Mouse (Mus musculus): ENCODE measurements around the gene Gramd4. TPM values are rescaled to one million over a fixed set of nuclear protein-coding genes. Genes with fewer than 3 reads are reported as not detected.

Gene Gramd4
- polyA plus RNA-seq, 1 experiment from 2014 or later, result 12.6 TPM

DNA sequence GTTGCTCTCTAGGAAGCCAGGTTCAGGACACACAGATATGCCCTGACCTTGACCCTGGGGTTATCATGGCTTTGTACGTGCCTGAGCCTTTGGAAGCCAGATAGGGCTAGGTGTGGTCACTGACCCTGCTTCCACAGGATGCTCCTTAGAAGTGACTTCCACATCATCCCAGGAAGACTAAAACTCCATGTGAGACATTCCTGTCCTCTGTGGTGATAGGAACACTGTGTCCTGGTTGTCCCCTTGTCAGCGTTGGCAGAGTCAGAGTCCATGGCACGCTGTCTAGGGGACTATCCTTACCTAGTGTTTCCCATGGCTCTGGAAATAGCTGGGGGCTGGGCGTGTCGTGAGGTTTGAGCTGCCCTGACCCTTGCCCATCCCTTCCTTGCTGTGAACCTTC lies 58.9 kb downstream of the Gramd4 start:
- Histone ChIP-seq H3K9me3 (ENCODE audit: control insufficient read depth, low read length) (no peaks in the 10 kb centered on the region), H3K27me3 (replicated peaks; ENCODE audit: control insufficient read depth, insufficient read depth, low read length) (no peaks in the 10 kb centered on the region), H3K9ac (ENCODE audit: low read depth, low read length) (no peak overlapping the region), H3K4me2 (no peak overlapping the region), H3K4me1 (replicated peaks; ENCODE audit: control insufficient read depth, insufficient read depth, low read length) (peaks cover 34% of the 10 kb centered on the region), H3K27ac (ENCODE audit: low read depth, low read length) (no peak overlapping the region), H3K36me3 (ENCODE audit: control insufficient read depth, insufficient read depth, low read length) (peaks cover 5% of the 10 kb centered on the region; the same call in 1 of the 2 replicates), H3K4me3 (ENCODE audit: low read depth, low read length) (no peak overlapping the region)
- ATAC-seq (replicated peaks; ENCODE audit: low FRiP score), result no peak
- WGBS, result 50% methylated on average over 5 of the region's 5 CpGs
- no peak for DNase-seq (ENCODE audit: low spot score)

DNA sequence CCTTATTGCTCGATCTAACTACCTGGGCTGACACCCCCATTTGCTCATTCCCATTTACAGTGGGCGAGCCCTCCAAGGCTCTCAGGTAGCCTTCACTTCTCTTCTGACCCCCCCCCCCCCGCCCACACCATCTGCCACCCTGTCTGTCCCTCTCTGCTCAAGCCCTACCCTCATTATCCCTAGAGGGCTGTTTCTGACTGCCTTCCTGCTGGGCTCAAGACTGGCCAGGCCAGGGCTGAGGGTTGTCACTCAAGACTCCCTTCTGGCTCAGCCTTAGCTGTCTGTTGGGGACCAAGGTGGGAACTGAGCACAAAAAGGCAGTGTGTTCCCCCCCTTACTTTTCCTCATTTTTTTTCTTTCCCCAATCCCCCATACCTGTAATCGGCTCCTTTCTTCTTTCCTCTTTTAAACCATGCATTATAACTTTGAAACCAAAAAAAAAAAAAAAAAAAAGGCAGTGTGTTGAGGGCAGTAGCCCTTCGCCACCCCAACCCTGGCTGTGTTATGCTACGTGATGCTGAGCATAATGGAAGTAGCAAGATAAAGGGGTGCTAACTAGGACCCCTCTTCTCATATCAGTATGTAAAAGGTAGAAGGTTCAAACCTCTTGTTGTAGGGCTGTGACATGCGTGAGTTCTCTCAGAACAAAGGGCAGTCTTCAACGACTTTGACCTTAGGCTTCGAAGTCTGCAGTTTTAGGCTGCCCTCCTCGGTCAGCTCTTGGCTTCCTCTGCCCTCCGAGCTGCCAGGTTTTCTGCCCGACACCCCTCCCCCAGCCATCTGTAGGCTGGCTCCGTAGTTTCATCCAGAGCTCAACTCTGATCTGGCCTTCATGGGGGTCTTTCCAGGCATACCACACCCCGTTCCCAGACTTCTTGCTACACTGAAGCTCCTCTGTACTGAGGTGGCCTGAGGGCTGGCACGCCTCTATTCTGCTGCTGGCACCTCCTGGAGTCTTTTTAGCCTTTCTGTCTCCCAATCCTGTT lies 59.9 kb downstream of the Gramd4 start:
- no peaks in the 10 kb centered on the region for H3K9me3 ChIP-seq (ENCODE audit: control insufficient read depth, low read length)
- H3K4me3 ChIP-seq (ENCODE audit: low read depth, low read length), result no peak overlapping the region
- no peak overlapping the region for H3K4me2 ChIP-seq
- no peak overlapping the region for H3K9ac ChIP-seq (ENCODE audit: low read depth, low read length)
- peaks cover 27% of the 10 kb centered on the region for H3K4me1 ChIP-seq (replicated peaks; ENCODE audit: control insufficient read depth, insufficient read depth, low read length)
- peaks cover 8% of the 10 kb centered on the region for H3K36me3 ChIP-seq (ENCODE audit: control insufficient read depth, insufficient read depth, low read length)
- ATAC-seq (replicated peaks; ENCODE audit: low FRiP score) (no peak), DNase-seq (ENCODE audit: low spot score) (no peak)
- no peaks in the 10 kb centered on the region for H3K27me3 ChIP-seq (replicated peaks; ENCODE audit: control insufficient read depth, insufficient read depth, low read length)
- WGBS, result 73% methylated on average over 15 of the region's 15 CpGs
- H3K27ac ChIP-seq (ENCODE audit: low read depth, low read length), result no peak overlapping the region

DNA sequence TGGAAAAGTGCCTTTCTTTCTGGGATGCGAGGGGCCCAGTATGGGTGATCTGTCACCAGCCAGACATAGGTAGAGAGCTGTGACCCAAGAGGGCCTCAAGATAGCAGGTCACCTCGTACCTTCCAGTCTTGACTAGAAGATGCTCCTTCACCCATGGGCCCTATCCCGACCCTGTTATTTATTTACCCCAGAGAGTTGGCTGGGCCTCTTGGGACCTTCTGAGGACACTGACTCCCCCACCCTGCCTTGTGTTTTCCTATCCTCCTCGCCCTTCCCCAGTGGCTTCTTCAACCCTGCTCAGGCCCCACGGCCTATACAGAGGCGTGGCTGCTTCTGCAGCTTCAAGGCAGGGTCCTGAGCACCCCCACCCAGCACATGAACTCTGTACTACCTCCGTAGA lies 61.7 kb downstream of the Gramd4 start:
- H3K4me3 ChIP-seq (ENCODE audit: low read depth, low read length), result no peak overlapping the region
- no peaks in the 10 kb centered on the region for H3K27me3 ChIP-seq (replicated peaks; ENCODE audit: control insufficient read depth, insufficient read depth, low read length)
- no peak overlapping the region for H3K27ac ChIP-seq (ENCODE audit: low read depth, low read length)
- 75% methylated on average over 7 of the region's 7 CpGs for WGBS
- H3K9ac ChIP-seq (ENCODE audit: low read depth, low read length), result no peak overlapping the region
- no peak for DNase-seq (ENCODE audit: low spot score)
- no peaks in the 10 kb centered on the region for H3K9me3 ChIP-seq (ENCODE audit: control insufficient read depth, low read length)
- no peak overlapping the region for H3K4me2 ChIP-seq
- H3K36me3 ChIP-seq (ENCODE audit: control insufficient read depth, insufficient read depth, low read length), result peaks cover 15% of the 10 kb centered on the region
- H3K4me1 ChIP-seq (replicated peaks; ENCODE audit: control insufficient read depth, insufficient read depth, low read length), result peaks cover 14% of the 10 kb centered on the region
- no peak for ATAC-seq (replicated peaks; ENCODE audit: low FRiP score)

DNA sequence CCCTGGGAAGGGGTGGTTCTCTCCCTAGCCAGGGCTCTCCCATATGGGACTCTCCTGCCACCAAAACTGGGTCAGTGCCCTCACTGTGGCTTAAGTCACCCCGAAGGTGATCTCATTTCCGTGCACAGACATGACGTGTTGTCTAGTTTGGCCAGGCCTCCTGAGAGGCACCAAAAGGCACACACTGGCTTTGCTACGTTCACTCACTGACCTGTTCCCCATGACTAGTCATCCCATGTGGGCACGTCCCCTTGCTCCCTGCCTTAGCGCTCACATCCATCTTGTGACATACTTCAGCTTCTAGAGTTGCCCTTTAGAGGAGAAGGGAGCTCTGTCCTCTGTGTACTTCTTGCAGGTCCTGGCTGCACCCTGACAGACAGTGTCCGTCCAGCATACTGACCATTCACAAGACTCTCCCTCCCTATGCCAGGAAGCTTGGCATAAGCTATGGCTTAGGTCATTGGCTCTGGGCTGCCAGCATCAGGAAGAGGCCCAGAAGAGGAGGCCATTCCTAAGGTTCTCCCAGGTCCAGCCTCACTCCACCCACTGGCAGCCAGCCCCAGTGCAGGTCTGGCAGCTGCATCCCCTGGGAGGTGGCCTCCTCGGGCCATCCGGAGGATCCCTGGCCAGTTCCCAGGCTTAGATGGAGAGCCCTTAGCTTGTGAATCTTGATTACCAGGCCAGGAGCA lies 64.9 kb downstream of the Gramd4 start:
- Histone ChIP-seq H3K27me3 (replicated peaks; ENCODE audit: control insufficient read depth, insufficient read depth, low read length) (no peaks in the 10 kb centered on the region), H3K9ac (ENCODE audit: low read depth, low read length) (no peak overlapping the region), H3K27ac (ENCODE audit: low read depth, low read length) (no peak overlapping the region), H3K4me1 (replicated peaks; ENCODE audit: control insufficient read depth, insufficient read depth, low read length) (no peaks in the 10 kb centered on the region), H3K4me3 (ENCODE audit: low read depth, low read length) (no peak overlapping the region), H3K4me2 (no peak overlapping the region), H3K36me3 (ENCODE audit: control insufficient read depth, insufficient read depth, low read length) (peaks cover 17% of the 10 kb centered on the region), H3K9me3 (ENCODE audit: control insufficient read depth, low read length) (no peaks in the 10 kb centered on the region)
- ATAC-seq (replicated peaks; ENCODE audit: low FRiP score) (no peak), DNase-seq (ENCODE audit: low spot score) (no peak)
- WGBS, result 89% methylated on average over 9 of the region's 9 CpGs

DNA sequence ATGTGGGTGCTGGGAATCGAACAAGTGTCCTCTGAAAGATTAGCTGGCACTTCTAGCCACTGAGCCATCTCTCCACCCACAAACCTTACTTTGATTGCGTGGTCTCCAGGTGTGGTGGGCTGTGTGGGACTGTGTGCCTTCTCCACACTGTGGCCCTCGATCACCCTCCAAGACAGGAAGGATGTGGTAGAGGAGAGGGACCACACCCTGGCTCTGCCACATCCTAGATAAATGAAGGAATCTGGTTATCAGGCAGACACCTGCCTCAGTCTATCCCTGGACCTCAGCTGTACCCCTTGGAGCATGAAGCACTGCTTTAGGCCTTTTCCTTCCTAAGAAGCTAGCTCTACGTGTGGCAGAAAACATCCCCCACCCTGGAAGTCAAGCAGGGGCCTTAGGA lies 65.9 kb downstream of the Gramd4 start:
- no peak for DNase-seq (ENCODE audit: low spot score)
- WGBS, result 62% methylated on average over 4 of the region's 4 CpGs
- peaks cover 21% of the 10 kb centered on the region for H3K36me3 ChIP-seq (ENCODE audit: control insufficient read depth, insufficient read depth, low read length)

GRCm38 (mm10) chr15:86124359-86124758 lies 66.9 kb downstream of the Gramd4 start:
- no peak overlapping the region for H3K4me2 ChIP-seq
- no peak for DNase-seq (ENCODE audit: low spot score)
- no peak overlapping the region for H3K27ac ChIP-seq (ENCODE audit: low read depth, low read length)
- H3K27me3 ChIP-seq (replicated peaks; ENCODE audit: control insufficient read depth, insufficient read depth, low read length), result no peaks in the 10 kb centered on the region
- H3K4me3 ChIP-seq (ENCODE audit: low read depth, low read length), result no peak overlapping the region
- H3K9me3 ChIP-seq (ENCODE audit: control insufficient read depth, low read length), result no peaks in the 10 kb centered on the region
- no peaks in the 10 kb centered on the region for H3K4me1 ChIP-seq (replicated peaks; ENCODE audit: control insufficient read depth, insufficient read depth, low read length)
- peaks cover 21% of the 10 kb centered on the region for H3K36me3 ChIP-seq (ENCODE audit: control insufficient read depth, insufficient read depth, low read length)
- H3K9ac ChIP-seq (ENCODE audit: low read depth, low read length), result no peak overlapping the region
- 48% methylated on average over 1 of the region's 1 CpGs for WGBS
- peak; percentile 41; the same call in 1 of the 2 replicates for ATAC-seq (replicated peaks; ENCODE audit: low FRiP score)

More for the DNA sequence above, 65.9 kb downstream of the Gramd4 start:
- Histone ChIP-seq H3K27ac (ENCODE audit: low read depth, low read length) (no peak overlapping the region), H3K4me2 (no peak overlapping the region), H3K27me3 (replicated peaks; ENCODE audit: control insufficient read depth, insufficient read depth, low read length) (no peaks in the 10 kb centered on the region), H3K9ac (ENCODE audit: low read depth, low read length) (no peak overlapping the region), H3K4me3 (ENCODE audit: low read depth, low read length) (no peak overlapping the region), H3K9me3 (ENCODE audit: control insufficient read depth, low read length) (no peaks in the 10 kb centered on the region), H3K4me1 (replicated peaks; ENCODE audit: control insufficient read depth, insufficient read depth, low read length) (no peaks in the 10 kb centered on the region)
- ATAC-seq (replicated peaks; ENCODE audit: low FRiP score), result peak; percentile 50; the same call in 1 of the 2 replicates

DNA sequence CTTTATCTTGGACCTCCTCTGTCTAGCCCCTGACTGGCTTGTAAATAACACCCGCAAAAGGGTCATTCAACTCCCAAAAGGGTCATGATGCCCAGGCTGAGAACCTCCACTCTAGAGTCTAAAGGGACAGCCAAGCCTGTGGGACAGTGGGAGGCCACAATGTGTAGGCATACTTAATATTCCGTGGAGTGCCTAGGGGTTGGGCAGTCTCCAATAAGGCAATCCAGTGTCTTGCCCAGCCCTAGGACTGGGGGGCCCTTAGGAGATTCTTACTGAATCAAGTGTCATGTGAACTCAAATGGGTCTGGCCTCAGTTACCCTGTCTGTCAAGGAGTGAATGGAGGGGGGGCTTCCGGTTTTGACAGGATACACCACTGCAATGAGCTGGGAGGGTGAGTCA lies 71.5 kb downstream of the Gramd4 start:
- ATAC-seq (replicated peaks; ENCODE audit: low FRiP score) (no peak), DNase-seq (ENCODE audit: low spot score) (no peak)
- Histone ChIP-seq H3K27me3 (replicated peaks; ENCODE audit: control insufficient read depth, insufficient read depth, low read length) (no peaks in the 10 kb centered on the region), H3K9me3 (ENCODE audit: control insufficient read depth, low read length) (no peaks in the 10 kb centered on the region), H3K4me3 (ENCODE audit: low read depth, low read length) (no peak overlapping the region), H3K9ac (ENCODE audit: low read depth, low read length) (no peak overlapping the region), H3K36me3 (ENCODE audit: control insufficient read depth, insufficient read depth, low read length) (peaks cover 15% of the 10 kb centered on the region; the same call in 1 of the 2 replicates), H3K27ac (ENCODE audit: low read depth, low read length) (no peak overlapping the region), H3K4me2 (no peak overlapping the region), H3K4me1 (replicated peaks; ENCODE audit: control insufficient read depth, insufficient read depth, low read length) (no peaks in the 10 kb centered on the region)
- 88% methylated on average over 3 of the region's 3 CpGs for WGBS

- H3K27ac ChIP-seq (ENCODE audit: low read depth, low read length), result no peak overlapping the region
- DNase-seq (ENCODE audit: low spot score) (no peak), ATAC-seq (replicated peaks; ENCODE audit: low FRiP score) (no peak)
- WGBS, result 93% methylated on average over 10 of the region's 10 CpGs
- no peaks in the 10 kb centered on the region for H3K9me3 ChIP-seq (ENCODE audit: control insufficient read depth, low read length)
- no peak overlapping the region for H3K4me3 ChIP-seq (ENCODE audit: low read depth, low read length)
- H3K4me2 ChIP-seq, result no peak overlapping the region
- H3K4me1 ChIP-seq (replicated peaks; ENCODE audit: control insufficient read depth, insufficient read depth, low read length), result no peaks in the 10 kb centered on the region
- H3K27me3 ChIP-seq (replicated peaks; ENCODE audit: control insufficient read depth, insufficient read depth, low read length), result no peaks in the 10 kb centered on the region
- H3K36me3 ChIP-seq (ENCODE audit: control insufficient read depth, insufficient read depth, low read length), result peaks cover 15% of the 10 kb centered on the region; the same call in 1 of the 2 replicates
- H3K9ac ChIP-seq (ENCODE audit: low read depth, low read length), result no peak overlapping the region
Measured at GRCm38 (mm10) chr15:86130657-86131056, 73.2 kb downstream of the Gramd4 start.
